Mouse (Mus musculus) forebrain, postnatal 0 days (tissue): Measurements from ENCODE around the gene Rec114. TPM values are rescaled to one million over a fixed set of nuclear protein-coding genes. Genes with fewer than 3 reads are reported as not detected.

Experiments used
- ATAC-seq: fragments of 200-750 bp; cut with Nextera tagmentation; 2 replicates; pipeline ENCODE4 v1.8.0; 2017; ENCODE audit warnings: mild to moderate bottlenecking, moderate library complexity
- DNase-seq: peaks from one replicate; pipeline ENCODE4 v3.0.0-alpha.2; 2015
- H3K27ac ChIP-seq: fragments of 300-500 bp; sonication (generic); 2 replicates; pipeline ENCODE4 v1.5.1; 2014; ENCODE audit warnings: low read depth, mild to moderate bottlenecking, antibody characterized with exemption, low read length, moderate library complexity, mixed read lengths
- H3K27me3 ChIP-seq: fragments of 300-500 bp; sonication (generic); 2 replicates; pipeline ENCODE4 v1.6.1; 2014; ENCODE audit warnings: mild to moderate bottlenecking, low read length, mixed read lengths; ENCODE audit not compliant: insufficient read depth
- H3K36me3 ChIP-seq: fragments of 300-500 bp; sonication (generic); 2 replicates; pipeline ENCODE4 v1.6.1; 2014; ENCODE audit warnings: mild to moderate bottlenecking, moderate library complexity; ENCODE audit not compliant: insufficient read depth
- H3K4me1 ChIP-seq: fragments of 300-500 bp; sonication (generic); 2 replicates; pipeline ENCODE4 v1.6.1; 2014; ENCODE audit warnings: antibody characterized with exemption; ENCODE audit not compliant: insufficient read depth
- H3K4me2 ChIP-seq: fragments of 300-500 bp; sonication (generic); 2 replicates; pipeline ENCODE4 v1.6.1; 2014; ENCODE audit warnings: low read depth, mild to moderate bottlenecking, moderate library complexity
- H3K4me3 ChIP-seq: fragments of 300-500 bp; sonication (generic); 2 replicates; pipeline ENCODE4 v1.5.1; 2014; ENCODE audit warnings: low read depth, low read length, mixed read lengths
- H3K9ac ChIP-seq: fragments of 300-500 bp; sonication (generic); 2 replicates; pipeline ENCODE4 v1.6.1; 2014; ENCODE audit warnings: mild to moderate bottlenecking
- H3K9me3 ChIP-seq: fragments of 300-500 bp; sonication (generic); 2 replicates; pipeline ENCODE4 v1.6.1; 2016; ENCODE audit warnings: low read length
- CTCF ChIP-seq: sonication (generic); IDR thresholded peaks from 2 replicates; pipeline ENCODE4 v1.5.1; 2016; ENCODE audit warnings: antibody characterized with exemption, control low read depth, low read depth
- WGBS: fragments of 180-500 bp; shearing (Covaris S2); extraction: QIAGEN DNeasy Blood & Tissue Kit; methylation state at CpG from one replicate; pipeline ENCODE4 v1.1.7; 2014; 5-methylcytosine and 5-hydroxymethylcytosine counted together
- polyA plus RNA-seq: library from polyadenylated mRNA; unstranded; fragments of >200 nt; fragmentation: Nextera tagmentation; extraction: Ambion mirVana; gene quantifications from 2 replicates; pipeline ENCODE4 v1.2.1, GENCODE M21; 2015
- total RNA-seq: library from RNA; depleted of rRNA; stranded (reverse); fragments of >200 nt; gene quantifications from 2 replicates; pipeline ENCODE4 v1.2.3, GENCODE M21; 2014

Gene Rec114
- total and polyA plus RNA-seq, 2 experiments from 2014 or later = 0.29 to 0.94 TPM

DNA sequence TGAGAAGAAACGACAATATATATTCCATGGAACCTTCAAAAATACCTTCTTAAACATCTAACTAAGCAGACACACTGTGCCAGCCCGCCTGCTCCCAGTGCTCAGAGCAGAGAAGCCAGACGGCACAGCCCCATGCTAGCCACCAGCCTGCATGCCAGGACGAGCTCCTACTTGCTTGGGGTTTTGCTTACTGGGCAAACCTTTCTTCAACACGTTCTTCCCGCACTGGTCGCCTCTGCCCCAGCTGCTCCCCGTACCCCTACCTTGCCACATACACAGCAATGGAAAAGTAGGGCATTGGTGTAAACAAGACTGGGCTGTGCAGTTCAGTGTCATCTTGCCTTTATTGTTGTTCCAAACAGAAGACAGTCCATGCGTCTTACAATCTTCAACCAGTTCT, 78.3 kb downstream of the Rec114 start:
- Histone ChIP-seq H3K9me3 (no peaks in the 10 kb centered on the region), H3K9ac (no peak overlapping the region), H3K4me2 (no peak overlapping the region), H3K4me3 (no peak overlapping the region), H3K27me3 (no peaks in the 10 kb centered on the region), H3K27ac (no peak overlapping the region), H3K4me1 (no peaks in the 10 kb centered on the region), H3K36me3 (peaks cover 18% of the 10 kb centered on the region; the same call in 1 of the 2 replicates)
- DNase-seq (no peak), ATAC-seq (no peak)
- 85% methylated on average over 9 of the region's 9 CpGs for WGBS
- no peak for TF ChIP-seq CTCF

DNA sequence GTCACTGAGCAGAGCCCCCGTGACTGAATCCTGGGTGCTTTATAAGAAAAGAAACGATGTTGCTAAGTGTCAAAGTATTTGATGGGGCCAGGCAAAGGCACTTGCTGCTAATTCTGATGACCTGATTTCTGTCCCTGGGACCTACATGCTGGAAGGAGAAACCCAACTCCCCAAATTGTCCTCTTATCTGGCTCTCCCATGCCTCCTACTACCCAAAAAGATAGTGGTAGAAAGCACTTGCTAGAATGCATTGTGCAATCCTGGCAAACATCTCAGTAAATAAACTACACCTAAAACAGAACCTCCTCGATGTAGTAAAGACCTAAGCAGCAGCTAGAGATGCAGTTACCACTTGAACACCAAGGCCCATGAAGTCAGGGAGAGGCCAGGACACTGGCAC, 81.0 kb downstream of the Rec114 start:
- Histone ChIP-seq H3K4me2 (no peak overlapping the region), H3K36me3 (peaks cover 22% of the 10 kb centered on the region; the same call in 1 of the 2 replicates), H3K27me3 (no peaks in the 10 kb centered on the region), H3K9ac (no peak overlapping the region), H3K4me3 (no peak overlapping the region), H3K9me3 (no peaks in the 10 kb centered on the region), H3K4me1 (no peaks in the 10 kb centered on the region), H3K27ac (no peak overlapping the region)
- no peak for DNase-seq
- no peak for ATAC-seq
- no peak for TF ChIP-seq CTCF
- 88% methylated on average over 3 of the region's 3 CpGs for WGBS

- ATAC-seq (no peak), DNase-seq (no peak)
- Histone ChIP-seq H3K4me3 (no peak overlapping the region), H3K4me1 (no peaks in the 10 kb centered on the region), H3K9me3 (no peaks in the 10 kb centered on the region), H3K4me2 (no peak overlapping the region), H3K27me3 (no peaks in the 10 kb centered on the region), H3K9ac (no peak overlapping the region), H3K27ac (no peak overlapping the region), H3K36me3 (peaks cover 27% of the 10 kb centered on the region; the same call in 1 of the 2 replicates)
- TF ChIP-seq CTCF = peak; percentile 27; the same call in 1 of the 2 replicates
- WGBS = 93% methylated on average over 4 of the region's 4 CpGs
These were observed 81.8 kb downstream of the Rec114 start for GRCm38 (mm10) chr9:58662007-58662406.

GRCm38 (mm10) chr9:58660673-58661072, 83.1 kb downstream of the Rec114 start:
- Histone ChIP-seq H3K4me2 (no peak overlapping the region), H3K4me3 (no peak overlapping the region), H3K9ac (no peak overlapping the region), H3K9me3 (no peaks in the 10 kb centered on the region), H3K27me3 (no peaks in the 10 kb centered on the region), H3K4me1 (no peaks in the 10 kb centered on the region), H3K36me3 (peaks cover 22% of the 10 kb centered on the region; the same call in 1 of the 2 replicates), H3K27ac (no peak overlapping the region)
- no peak for DNase-seq
- WGBS = 87% methylated on average over 3 of the region's 3 CpGs
- no peak for ATAC-seq
- no peak for TF ChIP-seq CTCF

DNA sequence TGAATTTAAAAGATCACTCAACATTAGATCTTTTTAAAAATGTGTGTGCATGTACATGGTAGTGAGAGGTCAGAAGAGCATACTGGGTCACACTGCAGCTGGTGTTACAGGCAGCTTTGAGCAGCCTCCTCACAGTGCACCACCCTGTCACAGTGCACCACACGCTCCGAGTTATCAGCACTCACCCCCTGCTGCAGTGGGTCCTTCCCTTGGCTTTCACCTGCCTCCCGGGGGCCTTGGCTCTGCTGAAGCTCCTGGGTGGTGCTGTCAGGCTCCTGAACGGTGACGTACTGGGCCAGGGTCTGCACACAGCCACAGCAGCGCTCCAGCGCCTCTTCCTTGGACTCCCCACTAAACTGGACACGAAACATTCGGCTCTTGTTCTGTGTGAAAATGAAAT, 83.8 kb downstream of the Rec114 start:
- TF ChIP-seq CTCF = no peak
- peaks cover 20% of the 10 kb centered on the region; the same call in 1 of the 2 replicates for H3K36me3 ChIP-seq
- H3K4me2 ChIP-seq = no peak overlapping the region
- H3K4me1 ChIP-seq = no peaks in the 10 kb centered on the region
- 90% methylated on average over 9 of the region's 9 CpGs for WGBS
- H3K9me3 ChIP-seq = no peaks in the 10 kb centered on the region
- no peaks in the 10 kb centered on the region for H3K27me3 ChIP-seq
- no peak overlapping the region for H3K9ac ChIP-seq
- H3K4me3 ChIP-seq = no peak overlapping the region
- no peak overlapping the region for H3K27ac ChIP-seq
- DNase-seq (no peak), ATAC-seq (no peak)

GRCm38 (mm10) chr9:58659331-58659730, 84.4 kb downstream of the Rec114 start:
- WGBS = 90% methylated on average over 3 of the region's 3 CpGs
- DNase-seq (no peak), ATAC-seq (no peak)
- Histone ChIP-seq H3K27me3 (no peaks in the 10 kb centered on the region), H3K36me3 (peaks cover 23% of the 10 kb centered on the region; the same call in 1 of the 2 replicates), H3K4me3 (no peak overlapping the region), H3K9me3 (no peaks in the 10 kb centered on the region), H3K27ac (no peak overlapping the region), H3K4me2 (no peak overlapping the region), H3K4me1 (no peaks in the 10 kb centered on the region), H3K9ac (no peak overlapping the region)
- no peak for TF ChIP-seq CTCF

DNA sequence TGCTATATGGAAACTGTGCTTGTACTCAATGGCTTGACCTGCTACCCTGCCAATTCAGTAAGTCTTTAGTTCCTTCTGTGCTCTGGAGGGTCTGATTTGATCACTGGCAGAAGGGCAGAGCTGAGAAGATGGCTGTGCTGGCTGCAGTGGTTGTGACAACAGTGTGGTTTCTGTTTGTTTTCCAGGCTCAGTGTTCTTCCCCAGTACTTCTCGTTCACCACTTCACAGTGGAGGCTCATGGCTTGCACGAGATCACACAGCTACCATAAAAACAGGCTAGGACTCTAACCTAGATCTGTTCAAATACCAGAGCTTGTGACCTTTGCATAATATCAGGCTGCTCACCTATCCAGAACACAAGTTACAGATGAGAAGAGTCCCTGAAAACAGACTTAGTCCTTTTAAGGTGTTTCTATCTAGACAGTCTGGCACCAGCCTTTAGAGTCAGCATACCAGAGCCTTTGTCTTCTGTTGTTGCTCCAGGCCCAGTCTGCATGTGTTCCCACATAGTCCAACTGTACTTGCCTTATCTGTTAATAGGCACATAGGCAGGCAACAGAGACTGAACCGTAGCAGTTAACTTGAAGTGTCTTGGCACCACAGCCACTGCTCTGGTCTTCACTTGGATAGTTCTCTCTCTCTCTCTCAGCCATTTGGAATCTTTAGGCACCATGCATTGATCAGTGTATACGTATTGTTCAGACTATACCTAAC, 85.0 kb downstream of the Rec114 start:
- ATAC-seq (no peak), DNase-seq (no peak)
- Histone ChIP-seq H3K9ac (no peak overlapping the region), H3K4me3 (no peak overlapping the region), H3K4me1 (no peaks in the 10 kb centered on the region), H3K36me3 (peaks cover 23% of the 10 kb centered on the region; the same call in 1 of the 2 replicates), H3K27ac (no peak overlapping the region), H3K9me3 (no peaks in the 10 kb centered on the region), H3K4me2 (no peak overlapping the region), H3K27me3 (no peaks in the 10 kb centered on the region)
- no peak for TF ChIP-seq CTCF
- 90% methylated on average over 4 of the region's 4 CpGs for WGBS
